Mouse (Mus musculus): ENCODE measurements around the gene Rac3.
"Not testable (repeated sequence)": the region's sequence is repeated elsewhere in the genome, so short reads cannot be mapped to it uniquely, and the experiment has no call there.

Gene Rac3

DNA sequence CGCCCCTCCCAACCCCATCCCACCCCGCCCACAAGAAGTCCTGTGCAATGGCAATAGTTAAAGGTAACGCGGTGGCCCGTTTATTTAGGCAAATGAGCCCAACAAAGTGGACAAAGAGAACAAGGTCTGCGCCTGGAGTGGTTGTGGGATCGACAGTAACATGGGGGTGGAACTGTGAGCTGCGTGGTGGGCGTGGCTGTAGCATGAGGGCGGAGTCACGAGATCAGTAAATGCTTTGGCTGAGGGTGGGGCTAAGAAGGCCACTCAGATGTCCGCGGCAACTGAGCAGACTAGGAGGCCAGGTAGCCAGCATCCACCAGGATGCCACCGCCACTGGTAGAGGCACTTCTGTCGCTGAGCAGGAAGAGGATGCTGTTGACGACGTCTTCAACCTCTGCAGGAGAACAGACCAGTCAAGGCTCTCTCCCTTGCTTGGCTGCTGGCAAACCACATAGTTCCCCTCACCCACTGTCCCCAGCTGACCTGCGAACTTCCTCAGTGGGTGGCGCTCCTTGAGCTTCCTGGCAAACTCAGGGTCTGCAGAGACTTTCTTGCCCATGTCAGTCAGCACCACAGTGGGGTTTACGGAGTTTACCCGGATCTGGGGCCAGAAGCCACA, 8.3 kb downstream of the Rac3 start:
- DNase-seq (ENCODE audit: low read depth) = peak; percentile 72

GRCm38 (mm10) chr11:120730331-120730870, 9.1 kb downstream of the Rac3 start:
- DNase-seq (ENCODE audit: low read depth) = no peak

GRCm38 (mm10) chr11:120731395-120731794, 10.1 kb downstream of the Rac3 start:
- DNase-seq (ENCODE audit: low read depth) = no peak

- DNase-seq (ENCODE audit: low read depth) = no peak
These were observed 10.8 kb downstream of the Rac3 start, which contains the start of gene Cbr2 for GRCm38 (mm10) chr11:120731858-120732680. Gene Cbr2 (minus strand): TSS chr11:120732114.

- no peak for DNase-seq (ENCODE audit: low read depth)
These were observed 12.3 kb downstream of the Rac3 start for GRCm38 (mm10) chr11:120733521-120733920.

DNA sequence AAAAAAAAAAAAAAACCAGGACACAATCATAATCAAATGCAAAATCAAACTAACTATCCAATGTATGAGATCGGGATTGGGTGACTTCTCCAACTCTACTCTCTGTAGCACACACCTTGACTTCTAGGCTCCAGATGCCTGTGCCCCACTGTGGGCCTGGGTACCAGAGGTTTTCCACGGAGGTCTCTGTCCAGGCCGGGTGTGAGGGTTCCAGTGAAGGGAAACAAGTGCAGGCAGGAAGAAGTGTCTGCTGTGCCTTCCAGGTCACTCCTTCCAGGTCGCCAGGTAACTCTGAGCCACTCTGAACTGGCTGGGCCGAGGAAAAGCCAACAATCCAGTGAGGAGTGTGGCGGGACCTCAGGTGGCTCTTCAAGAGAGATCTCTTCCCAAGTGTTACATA, 15.2 kb downstream of the Rac3 start:
- no peak for DNase-seq (ENCODE audit: low read depth)

DNA sequence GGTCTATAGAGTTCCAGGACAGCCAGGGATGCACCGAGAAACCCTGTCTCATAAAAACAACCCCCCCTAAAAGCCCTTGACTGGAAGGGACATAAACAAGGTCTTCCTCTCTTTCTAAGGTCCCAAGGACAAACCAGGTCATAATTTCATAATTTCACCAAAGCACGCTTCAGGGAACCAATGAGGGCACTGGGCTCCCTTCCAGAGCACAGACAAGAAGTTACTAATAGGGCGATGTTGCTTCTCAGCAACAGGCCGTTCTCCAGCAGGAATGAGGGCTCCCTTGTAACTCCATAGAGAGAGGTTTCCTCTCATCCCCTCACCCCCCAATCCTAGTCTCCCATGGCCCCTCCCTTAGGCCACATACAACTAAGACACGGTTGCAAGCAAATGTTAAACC, 19.7 kb downstream of the Rac3 start:
- no peak for DNase-seq (ENCODE audit: low read depth)

DNA sequence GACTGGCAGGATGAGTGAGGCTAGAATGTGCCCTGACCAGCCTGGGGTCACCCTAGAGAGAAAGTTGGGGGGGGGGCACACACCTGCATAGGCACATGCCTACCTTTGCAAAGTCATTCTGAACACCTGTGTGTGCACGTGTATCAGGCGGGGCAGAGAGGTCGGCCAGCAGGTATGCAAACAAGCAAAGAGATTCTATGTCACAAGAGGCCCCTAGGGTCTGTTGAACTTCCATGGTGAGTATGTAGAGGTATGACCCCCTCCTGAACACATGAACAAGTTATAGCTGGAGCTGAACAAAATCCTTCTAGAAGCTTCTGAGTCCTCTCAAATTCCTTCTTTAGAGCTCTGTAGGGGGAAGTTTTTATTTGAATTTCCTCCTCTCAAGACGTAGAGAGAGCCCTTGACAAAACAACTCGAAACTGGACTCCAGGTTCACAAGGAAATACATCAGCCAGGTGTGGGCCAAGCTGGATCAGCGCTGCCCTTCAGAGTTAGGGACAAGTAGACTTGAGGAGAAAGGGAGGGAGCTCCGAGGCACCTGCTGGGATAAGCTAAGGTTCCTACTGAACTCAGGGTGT, 22.9 kb downstream of the Rac3 start:
- no peak for DNase-seq (ENCODE audit: low read depth)

DNA sequence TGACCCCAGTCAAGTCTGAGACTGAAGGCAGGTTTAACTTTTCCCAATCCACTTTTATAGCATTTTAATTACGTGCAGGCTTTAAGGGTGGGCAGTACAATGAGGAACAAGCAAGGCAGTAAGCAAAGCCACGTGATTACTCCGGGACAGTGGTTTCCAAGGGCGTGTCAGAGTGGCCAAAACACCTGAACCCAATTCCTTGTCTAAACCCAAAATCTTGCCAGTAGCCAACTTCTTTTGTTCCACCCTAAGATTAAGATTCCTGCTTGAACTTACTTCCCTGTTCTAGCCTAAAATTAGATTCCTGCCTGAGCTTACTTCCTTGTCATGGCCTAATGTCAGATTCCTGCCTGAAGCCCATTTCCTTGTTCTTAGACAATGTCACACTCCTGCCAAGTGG, 26.7 kb downstream of the Rac3 start:
- no peak for DNase-seq (ENCODE audit: low read depth)

GRCm38 (mm10) chr11:120749430-120749829, 28.2 kb downstream of the Rac3 start:
- DNase-seq (ENCODE audit: low read depth) = peak; percentile 70

DNA sequence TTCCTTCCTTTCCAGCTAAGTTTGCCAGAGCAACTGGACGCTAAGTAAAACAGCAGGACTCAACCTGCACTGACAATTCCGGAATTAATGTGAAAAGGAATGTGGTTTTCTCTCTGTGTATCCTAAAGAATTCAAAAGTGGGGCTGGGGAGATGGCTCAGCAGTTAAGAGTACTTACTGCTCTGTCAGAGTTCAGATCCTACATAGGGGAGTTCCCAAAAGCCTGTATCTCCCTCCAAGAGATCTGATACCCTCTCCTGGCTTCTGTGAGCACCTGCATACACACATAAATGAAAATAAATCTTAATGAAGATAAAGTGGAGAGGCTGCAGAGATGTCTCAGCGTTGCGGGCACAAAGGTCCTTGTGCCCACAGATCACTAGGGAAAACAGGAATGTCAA, 30.3 kb downstream of the Rac3 start:
- DNase-seq (ENCODE audit: low read depth) = no peak

- DNase-seq (ENCODE audit: low read depth) = no peak
These were observed 39.0 kb downstream of the Rac3 start for GRCm38 (mm10) chr11:120760236-120760635.

DNA sequence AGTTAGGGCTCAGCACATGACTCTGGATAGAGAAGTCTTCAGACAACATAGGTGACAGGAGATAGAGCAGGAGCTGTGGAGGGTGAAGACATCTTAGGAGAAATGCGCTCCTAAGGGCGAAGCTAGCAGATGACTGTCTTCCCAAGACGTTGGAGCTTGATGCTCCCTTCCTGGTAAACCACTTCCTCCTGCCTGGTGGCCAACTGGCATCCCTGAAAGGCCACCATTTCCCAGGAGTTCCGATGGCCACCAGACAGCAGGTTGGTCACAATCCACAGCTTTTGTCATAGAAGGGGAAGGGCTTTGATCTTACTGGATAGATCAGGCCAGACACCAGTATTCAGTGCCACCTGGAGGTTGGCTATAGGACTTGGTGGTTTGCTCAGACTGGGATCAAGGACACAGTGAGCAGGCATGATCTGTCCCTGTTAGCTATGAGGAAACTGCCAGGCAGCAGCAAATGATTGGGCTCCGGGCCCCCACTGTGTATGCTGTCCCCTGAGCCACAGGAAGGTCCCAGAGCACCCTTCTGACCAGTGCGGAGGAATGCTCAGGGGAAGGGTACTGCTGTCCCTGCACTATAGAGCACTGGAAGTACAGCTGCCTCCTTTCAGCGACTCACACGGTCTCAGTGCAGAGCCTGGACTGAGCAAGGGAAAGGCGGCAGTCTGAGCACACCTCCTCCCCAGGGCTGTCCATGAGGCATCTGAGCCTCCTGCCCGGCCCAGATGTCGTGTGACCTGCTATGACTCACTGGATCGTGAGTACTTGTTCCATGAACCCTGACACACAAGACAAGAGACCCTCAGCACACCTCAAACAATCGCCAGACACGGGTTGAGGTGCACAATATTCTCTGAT, 40.8 kb downstream of the Rac3 start:
- DNase-seq (ENCODE audit: low read depth) = no peak

DNA sequence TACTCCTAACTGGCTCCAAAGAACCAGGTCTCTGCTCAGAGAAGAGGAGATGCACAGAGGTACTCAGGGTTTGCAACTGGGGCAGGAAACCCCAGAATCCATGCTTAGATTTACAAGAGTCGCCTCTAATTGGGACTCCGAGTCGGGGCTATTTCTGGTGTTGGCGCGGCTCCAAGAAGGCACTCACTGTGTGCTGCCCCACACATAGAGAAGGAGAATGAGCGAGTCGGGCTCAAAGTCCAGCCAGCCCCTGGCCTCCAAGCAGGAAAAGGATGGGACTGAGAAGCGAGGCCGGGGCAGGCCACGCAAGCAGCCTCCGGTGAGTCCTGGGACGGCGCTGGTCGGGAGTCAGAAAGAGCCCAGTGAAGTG, 41.4 kb downstream of the Rac3 start, which contains the start of gene Hmga1b:
Gene Hmga1b (plus strand): TSS at position 123 of the 370 bp plus-strand sequence.
- DNase-seq (ENCODE audit: low read depth) = not testable (repeated sequence)

- DNase-seq (ENCODE audit: low read depth) = not testable (repeated sequence)
These were observed 42.1 kb downstream of the Rac3 start for GRCm38 (mm10) chr11:120763121-120763999.

- DNase-seq (ENCODE audit: low read depth) = peak; percentile 29
These were observed 45.8 kb downstream of the Rac3 start for GRCm38 (mm10) chr11:120767023-120767422.

DNA sequence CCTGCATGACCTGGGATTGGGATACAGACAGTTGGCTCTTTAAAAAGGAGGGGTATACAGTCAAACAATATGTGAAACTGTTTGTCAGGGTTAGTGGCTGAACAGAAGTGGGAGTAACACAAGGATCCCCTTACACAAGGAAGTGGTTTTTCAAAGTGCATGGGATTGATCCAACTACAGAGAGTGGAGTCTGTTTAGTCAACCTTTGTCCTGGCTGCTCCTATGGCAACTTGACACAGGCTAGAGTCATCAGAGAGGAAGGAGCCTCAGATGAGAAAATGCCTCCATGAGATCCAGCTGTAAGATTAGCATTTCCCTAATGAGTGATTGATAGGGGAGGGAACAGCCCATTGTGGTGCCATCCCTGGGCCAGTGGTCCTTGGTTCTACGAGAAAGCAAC, 46.9 kb downstream of the Rac3 start:
- DNase-seq (ENCODE audit: low read depth) = no peak

DNA sequence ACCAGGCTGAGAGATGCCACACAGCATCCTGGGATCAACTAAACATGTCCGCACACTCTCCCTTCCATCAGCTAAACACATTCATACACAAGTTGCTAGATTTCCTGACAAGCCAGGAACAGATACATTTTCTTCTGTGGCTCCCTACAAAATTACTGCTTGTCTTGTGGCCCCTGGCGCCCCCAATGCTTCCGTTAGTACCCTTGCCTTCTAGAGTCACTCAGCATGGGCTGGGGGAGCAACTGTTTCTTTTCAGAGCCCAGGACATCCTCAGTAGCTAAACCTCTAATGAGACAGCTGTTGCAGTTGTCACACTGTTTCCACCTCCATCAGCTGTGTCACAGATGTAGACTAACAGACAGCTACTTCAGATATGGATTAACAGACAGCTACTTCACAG, 51.5 kb downstream of the Rac3 start:
- DNase-seq (ENCODE audit: low read depth) = no peak
